Mouse (Mus musculus): ENCODE results near the gene Gngt2. TPM values are rescaled to one million over a fixed set of nuclear protein-coding genes. Genes with fewer than 3 reads are reported as not detected.

Gene Gngt2
- polyA plus RNA-seq, 1 experiment: 106 TPM

- peaks cover 43% of the 10 kb centered on the region for H3K4me1 ChIP-seq (ENCODE audit: control insufficient read depth, insufficient read depth, insufficient read length, low read length)
- H3K27ac ChIP-seq (replicated peaks; ENCODE audit: low read depth, low read length): peak within 1 kb of the TSS; percentile 97
- H3K4me3 ChIP-seq (ENCODE audit: insufficient read depth, low read depth, low read length): peak within 1 kb of the TSS; percentile 75
These were observed 5.2 kb downstream of the Gngt2 start, which contains the start of gene Abi3 for GRCm38 (mm10) chr11:95842074-95842681. Gene Abi3 (minus strand): TSS chr11:95842476.

GRCm38 (mm10) chr11:95842953-95843352 lies 5.9 kb downstream of the Gngt2 start:
- Histone ChIP-seq H3K27ac (replicated peaks; ENCODE audit: low read depth, low read length) (peak overlapping the region; percentile 97), H3K4me1 (ENCODE audit: control insufficient read depth, insufficient read depth, insufficient read length, low read length) (peaks cover 38% of the 10 kb centered on the region), H3K4me3 (ENCODE audit: insufficient read depth, low read depth, low read length) (peak overlapping the region; percentile 57)

DNA sequence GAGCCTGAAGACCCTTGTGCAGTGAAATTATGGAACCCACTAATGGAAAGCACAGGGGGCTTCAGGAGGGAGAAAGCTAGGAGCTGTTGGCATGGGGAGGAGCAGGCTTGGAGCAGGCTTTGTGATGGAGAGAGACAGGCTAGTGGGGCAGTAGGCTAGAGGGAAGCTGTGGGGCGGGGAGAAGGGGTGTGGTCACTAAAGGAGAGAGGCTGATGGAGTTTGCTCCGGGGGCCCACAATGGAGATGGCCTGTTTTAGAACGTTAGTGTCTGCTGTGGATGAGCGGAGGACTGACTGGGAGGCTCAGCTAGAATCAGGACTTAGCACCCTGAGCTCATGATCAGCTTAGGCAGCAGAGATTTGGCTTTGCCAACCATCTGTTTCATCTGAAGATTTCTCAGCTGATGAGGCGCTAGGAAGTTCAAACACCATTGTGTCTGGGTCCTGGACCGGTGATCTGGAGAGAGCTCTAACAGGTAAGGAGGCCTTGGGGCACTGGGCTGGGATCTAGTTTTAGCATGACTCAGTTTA lies 6.5 kb downstream of the Gngt2 start:
- Histone ChIP-seq H3K4me1 (ENCODE audit: control insufficient read depth, insufficient read depth, insufficient read length, low read length) (peaks cover 32% of the 10 kb centered on the region), H3K27ac (replicated peaks; ENCODE audit: low read depth, low read length) (peak overlapping the region; percentile 97), H3K4me3 (ENCODE audit: insufficient read depth, low read depth, low read length) (peak overlapping the region; percentile 57)

DNA sequence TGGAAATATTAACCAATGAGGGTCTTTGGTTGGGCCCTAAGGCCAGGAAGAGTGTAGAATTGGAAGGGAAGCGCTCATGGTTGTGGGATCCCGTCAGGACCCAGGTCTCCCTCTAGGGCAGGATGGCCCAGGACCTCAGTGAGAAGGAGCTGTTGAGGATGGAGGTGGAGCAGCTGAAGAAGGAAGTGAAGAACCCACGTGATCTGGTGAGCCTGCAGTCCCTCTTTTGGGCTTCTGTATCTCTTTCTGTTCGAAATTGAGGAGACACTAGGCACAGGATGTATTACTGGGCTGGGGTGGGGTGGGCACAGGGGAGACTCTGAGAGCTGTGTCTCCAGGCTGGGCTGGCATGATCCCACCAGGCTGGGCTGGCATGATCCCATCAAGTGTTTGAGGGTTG lies 7.9 kb downstream of the Gngt2 start:
- H3K27ac ChIP-seq (replicated peaks; ENCODE audit: low read depth, low read length): no peak overlapping the region; the same call in 1 of the 2 replicates
- no peak overlapping the region for H3K4me3 ChIP-seq (ENCODE audit: insufficient read depth, low read depth, low read length)
- H3K4me1 ChIP-seq (ENCODE audit: control insufficient read depth, insufficient read depth, insufficient read length, low read length): peaks cover 24% of the 10 kb centered on the region

DNA sequence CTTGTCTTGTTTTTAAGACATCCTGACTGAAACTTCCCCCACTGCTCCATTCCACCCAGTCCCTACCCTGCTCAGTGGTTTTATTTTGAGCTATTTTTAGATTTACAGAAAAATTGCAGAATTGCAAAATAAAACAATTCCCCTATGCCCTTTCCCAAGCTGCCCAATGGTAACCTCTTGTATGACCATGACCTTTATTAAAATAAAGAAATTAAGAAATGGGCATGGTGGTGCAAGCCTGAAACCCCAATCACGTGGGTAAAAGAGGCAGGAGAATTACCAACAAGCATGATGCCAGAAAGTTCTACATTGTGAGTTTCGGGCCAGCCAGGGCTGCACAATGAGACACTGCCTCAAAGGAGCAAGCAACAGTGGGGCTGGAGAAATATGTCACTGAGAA lies 13.9 kb downstream of the Gngt2 start:
- peaks cover 9% of the 10 kb centered on the region; the same call in 1 of the 2 replicates for H3K4me1 ChIP-seq (ENCODE audit: control insufficient read depth, insufficient read depth, insufficient read length, low read length)
- H3K27ac ChIP-seq (replicated peaks; ENCODE audit: low read depth, low read length): peak overlapping the region; percentile 71

DNA sequence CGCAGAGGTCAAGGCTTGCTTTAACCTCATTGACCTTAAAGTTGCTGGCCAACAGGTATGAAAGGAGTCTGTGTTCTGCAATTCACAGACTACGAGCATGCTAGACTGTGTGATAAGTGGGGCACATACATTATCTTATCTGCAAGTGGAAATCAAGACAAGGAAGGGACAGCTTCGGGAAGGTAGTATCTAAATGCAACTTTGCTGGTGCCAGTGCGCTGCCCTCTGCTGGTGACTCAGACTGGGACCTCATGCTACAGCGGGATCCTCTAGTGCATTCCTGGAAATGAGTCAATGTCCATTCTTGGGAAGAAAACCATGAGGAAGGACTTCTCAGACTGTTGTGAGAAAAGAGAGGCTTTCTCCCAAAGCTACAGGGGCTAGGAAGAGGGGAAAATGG lies 16.7 kb downstream of the Gngt2 start:
- Histone ChIP-seq H3K4me3 (ENCODE audit: insufficient read depth, low read depth, low read length) (no peak overlapping the region), H3K4me1 (ENCODE audit: control insufficient read depth, insufficient read depth, insufficient read length, low read length) (peaks cover 9% of the 10 kb centered on the region; the same call in 1 of the 2 replicates), H3K27ac (replicated peaks; ENCODE audit: low read depth, low read length) (no peak overlapping the region)

More for the DNA sequence above, 13.9 kb downstream of the Gngt2 start:
- H3K4me3 ChIP-seq (ENCODE audit: insufficient read depth, low read depth, low read length): no peak overlapping the region

GRCm38 (mm10) chr11:95857306-95857705 lies 20.3 kb downstream of the Gngt2 start:
- no peak overlapping the region for H3K4me3 ChIP-seq (ENCODE audit: insufficient read depth, low read depth, low read length)
- peaks cover 5% of the 10 kb centered on the region; the same call in 1 of the 2 replicates for H3K4me1 ChIP-seq (ENCODE audit: control insufficient read depth, insufficient read depth, insufficient read length, low read length)
- no peak overlapping the region for H3K27ac ChIP-seq (replicated peaks; ENCODE audit: low read depth, low read length)

- peak overlapping the region; percentile 66 for H3K4me3 ChIP-seq (ENCODE audit: insufficient read depth, low read depth, low read length)
- H3K4me1 ChIP-seq (ENCODE audit: control insufficient read depth, insufficient read depth, insufficient read length, low read length): 0 out of 2 replicates have a peak, but pooled peaks cover 2% of the 10 kb centered on the region
- peak overlapping the region; percentile 41; the same call in 1 of the 2 replicates for H3K27ac ChIP-seq (replicated peaks; ENCODE audit: low read depth, low read length)
These were observed 20.9 kb downstream of the Gngt2 start for GRCm38 (mm10) chr11:95857716-95858527.

DNA sequence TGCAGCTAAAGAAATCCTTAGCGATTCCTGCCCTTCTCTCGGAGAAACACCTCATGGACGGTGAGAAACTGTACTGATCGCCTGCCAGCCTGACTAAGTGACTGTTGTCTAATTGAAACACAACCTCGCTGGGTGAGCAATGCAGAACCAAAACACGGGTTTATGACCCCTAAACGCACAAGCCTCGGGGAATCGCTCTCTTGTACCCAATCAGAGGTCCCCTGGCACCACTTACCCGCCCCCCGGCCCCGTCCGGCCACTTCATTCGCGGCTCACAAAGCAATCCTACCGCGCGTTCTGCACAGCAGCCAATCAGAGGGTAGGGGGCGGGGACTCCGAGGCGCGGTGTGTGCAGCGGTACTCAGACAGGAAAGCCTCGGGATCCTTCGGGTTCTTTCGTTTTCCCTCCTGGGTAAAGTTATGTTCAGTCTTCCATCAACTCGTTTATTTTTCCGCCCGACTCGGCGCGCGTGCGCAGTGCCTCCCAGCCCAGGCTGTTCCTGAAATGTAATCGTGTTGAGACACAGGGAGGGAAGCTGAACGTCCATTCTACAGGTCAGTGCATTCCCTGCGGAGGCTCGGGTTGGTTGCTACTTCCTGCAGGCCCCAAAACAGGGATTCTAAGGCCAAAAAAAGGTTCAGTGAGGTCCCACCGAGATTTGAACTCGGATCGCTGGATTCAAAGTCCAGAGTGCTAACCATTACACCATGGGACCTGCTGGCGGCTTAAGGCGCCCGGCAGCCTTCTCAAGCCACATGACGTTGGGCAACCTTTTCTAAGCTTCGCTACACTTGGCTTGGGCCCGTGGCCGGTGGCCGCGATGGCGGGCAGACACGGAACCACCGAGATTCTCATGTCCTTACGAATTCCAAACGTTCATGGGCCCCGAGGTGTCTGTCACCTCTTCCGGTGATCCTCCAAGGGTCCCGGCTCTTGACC lies 21.8 kb downstream of the Gngt2 start:
- Histone ChIP-seq H3K27ac (replicated peaks; ENCODE audit: low read depth, low read length) (peak overlapping the region; percentile 80), H3K4me1 (ENCODE audit: control insufficient read depth, insufficient read depth, insufficient read length, low read length) (0 out of 2 replicates have a peak, but pooled peaks cover 2% of the 10 kb centered on the region), H3K4me3 (ENCODE audit: insufficient read depth, low read depth, low read length) (peak overlapping the region; percentile 66)

- 0 out of 2 replicates have a peak, but pooled peaks cover 2% of the 10 kb centered on the region for H3K4me1 ChIP-seq (ENCODE audit: control insufficient read depth, insufficient read depth, insufficient read length, low read length)
- peak overlapping the region; percentile 66 for H3K4me3 ChIP-seq (ENCODE audit: insufficient read depth, low read depth, low read length)
- peak overlapping the region; percentile 63 for H3K27ac ChIP-seq (replicated peaks; ENCODE audit: low read depth, low read length)
These were observed 22.4 kb downstream of the Gngt2 start for GRCm38 (mm10) chr11:95859468-95859855.

- Histone ChIP-seq H3K4me3 (ENCODE audit: insufficient read depth, low read depth, low read length) (peak overlapping the region; percentile 66), H3K27ac (replicated peaks; ENCODE audit: low read depth, low read length) (no peak overlapping the region), H3K4me1 (ENCODE audit: control insufficient read depth, insufficient read depth, insufficient read length, low read length) (0 out of 2 replicates have a peak, but pooled peaks cover 2% of the 10 kb centered on the region)
These were observed 23.1 kb downstream of the Gngt2 start for GRCm38 (mm10) chr11:95860071-95860490.

DNA sequence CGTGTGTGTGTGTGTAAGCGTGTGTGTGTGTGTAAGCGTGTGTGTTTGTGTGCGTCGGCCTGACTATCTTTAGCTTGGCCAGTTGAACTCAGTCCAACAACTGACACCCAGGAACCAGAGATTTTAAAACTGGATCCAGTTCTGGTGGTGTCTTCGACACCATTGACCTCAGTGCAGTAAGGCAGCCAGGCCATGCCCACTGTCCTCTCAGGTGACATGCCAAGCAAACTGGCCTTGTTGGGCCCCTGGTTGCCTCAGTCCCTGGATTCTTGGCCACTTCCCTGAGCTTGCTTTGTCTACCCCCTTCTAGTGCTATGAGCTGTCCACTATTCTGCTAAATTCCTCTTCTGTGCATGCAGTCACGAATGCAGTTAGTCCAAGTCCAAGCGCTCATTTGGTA lies 24.4 kb downstream of the Gngt2 start:
- Histone ChIP-seq H3K4me3 (ENCODE audit: insufficient read depth, low read depth, low read length) (no peak overlapping the region), H3K4me1 (ENCODE audit: control insufficient read depth, insufficient read depth, insufficient read length, low read length) (0 out of 2 replicates have a peak, but pooled peaks cover 2% of the 10 kb centered on the region), H3K27ac (replicated peaks; ENCODE audit: low read depth, low read length) (no peak overlapping the region)

DNA sequence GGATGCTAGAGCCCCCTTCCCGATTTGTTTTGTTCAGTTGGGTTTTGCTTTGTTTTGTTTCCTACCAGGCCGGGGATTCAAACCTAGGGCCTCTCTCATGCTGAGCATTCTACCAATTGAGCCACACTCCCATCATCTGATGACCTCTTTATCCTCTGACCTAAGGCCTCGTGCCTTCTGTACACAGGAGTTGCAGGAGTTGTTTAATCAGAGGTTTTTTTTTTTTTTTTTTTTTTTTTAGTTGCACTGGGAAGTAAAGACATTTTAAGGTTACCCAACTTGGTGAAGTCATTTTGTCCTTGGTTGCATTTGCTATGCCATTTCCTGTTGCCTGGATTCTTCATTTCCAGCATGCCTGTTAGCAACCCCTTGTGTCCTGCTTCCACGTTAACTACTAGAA lies 32.4 kb downstream of the Gngt2 start:
- Histone ChIP-seq H3K27ac (replicated peaks; ENCODE audit: low read depth, low read length) (peak overlapping the region; percentile 25), H3K4me1 (ENCODE audit: control insufficient read depth, insufficient read depth, insufficient read length, low read length) (peaks cover 2% of the 10 kb centered on the region; the same call in 1 of the 2 replicates), H3K4me3 (ENCODE audit: insufficient read depth, low read depth, low read length) (no peak overlapping the region)

- Histone ChIP-seq H3K4me1 (ENCODE audit: control insufficient read depth, insufficient read depth, insufficient read length, low read length) (peaks cover 2% of the 10 kb centered on the region; the same call in 1 of the 2 replicates), H3K27ac (replicated peaks; ENCODE audit: low read depth, low read length) (peak overlapping the region; percentile 25), H3K4me3 (ENCODE audit: insufficient read depth, low read depth, low read length) (no peak overlapping the region)
These were observed 33.0 kb downstream of the Gngt2 start for GRCm38 (mm10) chr11:95869918-95870470.
